Mouse (Mus musculus) midbrain, embryonic 11.5 days (tissue): ENCODE results near the gene Jade2. TPM values are rescaled to one million over a fixed set of nuclear protein-coding genes. Genes with fewer than 3 reads are reported as not detected.

Experiments
- ATAC-seq: fragments of 200-750 bp; cut with Nextera tagmentation; 2 replicates; pipeline ENCODE4 v1.8.0; 2017; ENCODE audit warnings: moderate TSS enrichment, moderate library complexity; ENCODE audit not compliant: low FRiP score
- DNase-seq: peaks from one replicate; pipeline ENCODE4 v3.0.0; 2015; ENCODE audit warnings: low spot score; ENCODE audit errors: missing footprints
- H3K27ac ChIP-seq: fragments of 300-500 bp; sonication (generic); 2 replicates; pipeline ENCODE4 v1.5.1; 2014; ENCODE audit warnings: low read depth, low read length
- H3K27me3 ChIP-seq: fragments of 300-500 bp; sonication (generic); 2 replicates; pipeline ENCODE4 v1.6.1; 2014; ENCODE audit warnings: mild to moderate bottlenecking, low read length, moderate library complexity, mixed read lengths; ENCODE audit not compliant: control insufficient read depth, insufficient read depth
- H3K36me3 ChIP-seq: fragments of 300-500 bp; sonication (generic); 2 replicates; pipeline ENCODE4 v1.6.1; 2014; ENCODE audit warnings: mild to moderate bottlenecking, low read length, moderate library complexity, mixed read lengths; ENCODE audit not compliant: control insufficient read depth, insufficient read depth
- H3K4me1 ChIP-seq: fragments of 300-500 bp; sonication (generic); 2 replicates; pipeline ENCODE4 v1.6.1; 2014; ENCODE audit warnings: low read length; ENCODE audit not compliant: control insufficient read depth, insufficient read depth
- H3K4me2 ChIP-seq: fragments of 300-500 bp; sonication (generic); 2 replicates; pipeline ENCODE4 v1.6.1; 2014; ENCODE audit warnings: mild to moderate bottlenecking, moderate library complexity
- H3K4me3 ChIP-seq: fragments of 300-500 bp; sonication (generic); 2 replicates; pipeline ENCODE4 v1.5.1; 2014; ENCODE audit warnings: low read depth, low read length
- H3K9ac ChIP-seq: fragments of 300-500 bp; sonication (generic); 2 replicates; pipeline ENCODE4 v1.6.1; 2014; ENCODE audit warnings: low read length
- H3K9me3 ChIP-seq: fragments of 300-500 bp; sonication (generic); 2 replicates; pipeline ENCODE4 v1.6.1; 2016; ENCODE audit warnings: low read length; ENCODE audit not compliant: control insufficient read depth
- whole genome bisulfite sequencing: fragments of 180-500 bp; shearing (Covaris S2); extraction: QIAGEN DNeasy Blood & Tissue Kit; methylation state at CpG from one replicate; pipeline ENCODE4 v1.1.7; 2014; 5-methylcytosine and 5-hydroxymethylcytosine counted together
- polyA plus RNA-seq: library from polyadenylated mRNA; unstranded; fragments of >200 nt; fragmentation: Nextera tagmentation; extraction: Ambion mirVana; gene quantifications from 2 replicates; pipeline ENCODE4 v1.2.1, GENCODE M21; 2014

Gene Jade2
- polyA plus RNA-seq, 1 experiment from 2014 or later: 0.20 TPM

DNA sequence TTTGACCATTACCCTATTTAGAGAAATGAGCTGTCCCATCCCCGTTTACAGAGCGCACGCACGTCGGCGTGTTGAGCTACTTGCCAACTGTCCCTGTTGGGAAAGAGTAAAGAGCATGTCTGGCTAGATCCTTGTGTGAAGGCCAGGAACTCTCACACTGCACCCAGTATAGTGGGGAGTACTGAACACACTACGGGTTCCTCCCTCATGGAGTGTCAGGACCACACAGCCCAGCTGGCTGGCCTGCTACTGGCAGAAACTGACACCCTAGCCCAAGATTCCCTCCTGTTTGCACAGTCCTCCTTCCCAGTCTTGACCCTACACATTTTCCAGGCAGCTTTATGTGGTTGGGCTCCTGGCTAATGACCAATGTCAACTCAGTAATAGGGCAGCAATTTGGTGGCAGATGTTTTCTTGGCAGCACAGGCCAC lies 5.3 kb downstream of the Jade2 start:
- ATAC-seq (no peak), DNase-seq (peak; percentile 73)
- Histone ChIP-seq H3K4me1 (peaks cover 15% of the 10 kb centered on the region), H3K36me3 (no peaks in the 10 kb centered on the region), H3K4me3 (no peak overlapping the region), H3K27me3 (peaks cover 7% of the 10 kb centered on the region), H3K9ac (no peak overlapping the region), H3K27ac (no peak overlapping the region), H3K9me3 (no peaks in the 10 kb centered on the region), H3K4me2 (no peak overlapping the region)
- WGBS: 93% methylated on average over 7 of the region's 7 CpGs

DNA sequence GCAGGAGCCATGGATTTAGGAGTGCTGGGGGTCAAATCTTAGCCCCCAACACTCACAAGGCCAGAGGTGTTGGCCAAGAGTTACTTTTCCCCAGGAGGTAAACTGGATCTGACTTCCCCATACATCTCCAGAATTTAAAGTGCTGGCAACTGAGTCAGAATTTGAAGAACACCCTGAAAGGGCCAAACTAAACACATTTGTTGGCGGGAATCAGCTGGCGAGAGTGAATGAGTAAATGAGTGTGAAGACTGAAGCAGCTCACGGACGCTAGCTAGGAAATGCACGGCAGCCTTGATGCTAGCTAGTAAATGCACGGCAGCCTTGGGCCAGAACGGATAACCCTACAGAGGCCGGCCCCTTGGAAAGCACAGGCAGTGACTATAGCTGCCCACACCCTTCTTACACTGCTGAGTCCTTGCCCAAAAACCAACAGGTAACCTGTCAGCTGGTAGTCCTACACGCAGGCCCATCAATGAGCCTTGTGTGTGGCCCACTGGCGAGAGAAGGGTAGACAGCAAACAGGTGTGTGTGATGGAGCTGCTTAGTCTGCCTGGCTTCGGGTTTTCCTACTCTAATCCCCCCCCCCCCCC lies 6.6 kb downstream of the Jade2 start:
- Histone ChIP-seq H3K27ac (no peak overlapping the region), H3K27me3 (peaks cover under 1% of the 10 kb centered on the region; the same call in 1 of the 2 replicates), H3K9ac (no peak overlapping the region), H3K4me1 (peaks cover 6% of the 10 kb centered on the region), H3K9me3 (no peaks in the 10 kb centered on the region), H3K4me3 (no peak overlapping the region), H3K36me3 (no peaks in the 10 kb centered on the region), H3K4me2 (no peak overlapping the region)
- WGBS: 87% methylated on average over 11 of the region's 11 CpGs
- peak; percentile 60 for DNase-seq
- ATAC-seq: no peak

DNA sequence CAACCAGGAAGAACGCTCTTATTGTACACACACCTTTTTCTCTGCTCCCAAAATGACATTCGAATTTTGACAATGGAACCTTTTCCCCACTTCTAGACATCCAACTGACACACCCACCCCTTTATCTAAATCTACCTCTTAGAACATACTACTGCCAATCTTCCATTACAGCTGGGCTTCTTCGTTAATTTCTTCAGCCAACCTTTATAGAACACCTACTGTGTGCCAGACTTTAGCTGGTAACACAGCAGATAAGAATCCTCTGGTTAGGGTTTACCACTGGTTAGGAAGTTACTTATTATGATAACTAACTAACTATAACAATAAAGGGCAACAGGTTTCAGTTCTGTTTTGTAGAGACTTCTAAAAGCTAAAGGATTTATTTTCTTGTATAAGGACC lies 9.1 kb downstream of the Jade2 start:
- no peaks in the 10 kb centered on the region for H3K27me3 ChIP-seq
- H3K9me3 ChIP-seq: no peaks in the 10 kb centered on the region
- ATAC-seq: no peak
- WGBS: 84% methylated on average over 3 of the region's 3 CpGs
- no peak for DNase-seq
- H3K36me3 ChIP-seq: no peaks in the 10 kb centered on the region
- no peak overlapping the region for H3K4me2 ChIP-seq
- no peak overlapping the region for H3K27ac ChIP-seq
- no peak overlapping the region for H3K4me3 ChIP-seq
- H3K4me1 ChIP-seq: peaks cover 3% of the 10 kb centered on the region; the same call in 1 of the 2 replicates
- no peak overlapping the region for H3K9ac ChIP-seq

DNA sequence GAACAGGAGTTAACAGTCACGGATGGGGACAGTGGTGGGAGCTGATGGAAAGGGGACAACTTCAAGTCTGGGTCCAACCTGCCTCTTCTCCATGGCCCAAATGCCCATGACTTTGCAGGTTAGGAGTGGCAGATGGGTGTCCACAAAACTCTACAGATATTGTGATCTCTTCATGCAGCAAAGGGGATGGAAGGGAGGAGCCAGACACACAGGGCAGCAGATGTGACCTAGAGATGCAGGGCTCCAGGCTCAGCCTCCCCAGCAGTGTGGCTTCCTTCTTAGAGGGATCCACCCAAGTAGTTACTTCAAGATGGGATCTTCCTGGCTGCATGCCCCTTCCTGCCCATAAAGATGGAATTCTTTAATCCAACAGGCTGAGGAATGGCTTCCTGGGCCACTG lies 9.6 kb downstream of the Jade2 start:
- Histone ChIP-seq H3K9ac (no peak overlapping the region), H3K9me3 (no peaks in the 10 kb centered on the region), H3K4me2 (no peak overlapping the region), H3K36me3 (no peaks in the 10 kb centered on the region), H3K4me1 (no peaks in the 10 kb centered on the region), H3K27ac (no peak overlapping the region), H3K4me3 (no peak overlapping the region), H3K27me3 (no peaks in the 10 kb centered on the region)
- ATAC-seq: no peak
- DNase-seq: no peak
- 71% methylated on average over 1 of the region's 1 CpGs for WGBS

DNA sequence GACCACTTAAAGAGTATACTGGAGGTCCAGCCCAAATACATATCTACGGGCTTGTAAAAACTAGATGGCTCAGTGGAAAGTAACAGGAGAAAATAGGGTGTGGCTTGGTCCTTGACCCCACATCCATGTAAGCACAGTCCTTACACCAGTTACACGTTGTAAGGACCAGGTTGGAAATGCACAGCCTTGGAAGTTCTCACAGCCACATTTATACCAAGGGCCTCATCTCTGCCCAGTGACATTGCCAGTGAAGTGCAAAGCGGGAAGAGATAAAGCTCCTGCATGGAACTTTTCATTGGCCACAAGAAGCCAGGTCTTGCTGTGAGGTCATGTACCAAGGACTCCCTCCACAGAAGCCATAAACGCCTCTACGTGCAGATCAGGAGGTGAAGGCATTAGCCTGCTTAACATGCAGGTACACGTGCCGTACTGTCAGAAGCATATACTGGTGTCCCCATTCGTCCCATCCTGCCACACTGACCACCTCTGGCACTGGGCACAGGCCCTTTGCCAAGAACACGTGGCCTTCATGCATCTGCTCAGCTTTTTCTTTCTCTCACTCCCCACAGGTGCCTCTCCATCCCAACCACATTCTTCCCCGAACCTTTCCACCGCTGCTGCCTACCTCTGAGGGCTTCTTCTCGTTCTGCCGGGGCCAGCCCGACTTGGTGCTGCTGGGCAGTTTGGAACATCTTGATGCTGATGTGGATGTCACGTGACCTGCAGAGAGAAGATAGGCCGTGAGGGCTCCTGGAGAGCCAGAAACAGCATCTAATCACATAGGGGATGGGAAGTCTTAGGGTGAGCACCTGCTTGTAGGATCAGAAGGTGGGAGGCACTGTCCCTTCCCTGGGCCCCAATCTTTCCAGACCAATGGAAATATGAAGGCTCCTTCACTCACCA lies 11.2 kb downstream of the Jade2 start:
- no peak for ATAC-seq
- H3K27me3 ChIP-seq: no peaks in the 10 kb centered on the region
- H3K4me3 ChIP-seq: no peak overlapping the region
- no peak overlapping the region for H3K4me2 ChIP-seq
- H3K27ac ChIP-seq: no peak overlapping the region
- 89% methylated on average over 16 of the region's 16 CpGs for WGBS
- no peaks in the 10 kb centered on the region for H3K4me1 ChIP-seq
- no peaks in the 10 kb centered on the region for H3K36me3 ChIP-seq
- peak; percentile 61 for DNase-seq
- H3K9ac ChIP-seq: no peak overlapping the region
- H3K9me3 ChIP-seq: no peaks in the 10 kb centered on the region

DNA sequence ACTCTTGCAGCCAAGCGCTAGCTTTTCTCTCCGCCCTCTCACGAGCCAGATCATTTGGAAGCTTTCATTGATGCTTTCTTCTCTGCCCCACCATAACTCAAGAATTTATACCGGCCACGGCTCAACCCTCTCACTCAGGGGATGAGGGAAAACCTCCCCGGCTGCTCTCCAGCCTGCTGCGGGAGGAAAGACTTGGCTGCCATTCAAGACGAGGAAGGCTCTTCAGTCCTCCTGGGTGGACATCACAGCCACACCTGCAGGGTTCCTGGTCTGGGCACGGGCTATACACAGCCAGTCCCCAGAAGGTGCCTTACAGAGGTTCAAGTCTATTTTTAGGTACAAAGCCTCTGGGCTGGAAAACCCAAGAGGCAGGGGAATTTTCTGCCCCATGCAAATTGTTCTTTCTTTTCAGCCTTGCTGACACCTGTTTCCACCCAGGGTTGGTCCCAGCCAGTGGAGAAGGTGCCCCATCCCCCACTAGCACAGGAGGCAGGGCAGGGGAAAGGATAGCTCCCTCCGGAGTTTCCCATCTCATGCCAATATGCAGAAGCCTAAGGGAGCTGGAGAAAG lies 12.8 kb downstream of the Jade2 start:
- H3K9ac ChIP-seq: no peak overlapping the region
- H3K4me1 ChIP-seq: no peaks in the 10 kb centered on the region
- no peak for ATAC-seq
- H3K36me3 ChIP-seq: no peaks in the 10 kb centered on the region
- no peaks in the 10 kb centered on the region for H3K27me3 ChIP-seq
- WGBS: 80% methylated on average over 10 of the region's 10 CpGs
- H3K9me3 ChIP-seq: no peaks in the 10 kb centered on the region
- H3K27ac ChIP-seq: no peak overlapping the region
- peak; percentile 6 for DNase-seq
- H3K4me2 ChIP-seq: no peak overlapping the region
- no peak overlapping the region for H3K4me3 ChIP-seq

DNA sequence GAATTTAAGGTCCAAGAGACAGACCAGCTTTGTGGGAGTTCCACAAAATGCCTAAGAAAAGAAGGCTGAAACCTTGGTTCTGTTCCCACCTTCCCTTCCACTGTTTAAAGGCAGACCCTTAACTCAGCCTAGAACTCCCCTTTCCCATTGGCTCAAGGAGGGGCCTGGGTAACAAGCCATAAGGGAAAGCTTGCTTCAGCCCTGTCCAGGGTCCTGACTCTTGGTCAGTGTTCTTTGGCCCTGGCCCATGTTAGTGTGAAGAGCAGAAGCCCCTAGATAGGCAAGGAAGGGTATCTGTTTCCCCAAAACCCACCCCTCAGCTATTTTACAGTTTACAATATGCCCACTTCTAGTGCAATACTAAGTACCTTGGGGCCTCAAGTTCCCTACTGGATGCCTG lies 13.6 kb downstream of the Jade2 start:
- no peak overlapping the region for H3K4me2 ChIP-seq
- no peaks in the 10 kb centered on the region for H3K27me3 ChIP-seq
- H3K36me3 ChIP-seq: no peaks in the 10 kb centered on the region
- H3K9ac ChIP-seq: no peak overlapping the region
- H3K9me3 ChIP-seq: no peaks in the 10 kb centered on the region
- H3K4me3 ChIP-seq: no peak overlapping the region
- no peak for ATAC-seq
- DNase-seq: peak; percentile 44
- no peak overlapping the region for H3K27ac ChIP-seq
- H3K4me1 ChIP-seq: no peaks in the 10 kb centered on the region

DNA sequence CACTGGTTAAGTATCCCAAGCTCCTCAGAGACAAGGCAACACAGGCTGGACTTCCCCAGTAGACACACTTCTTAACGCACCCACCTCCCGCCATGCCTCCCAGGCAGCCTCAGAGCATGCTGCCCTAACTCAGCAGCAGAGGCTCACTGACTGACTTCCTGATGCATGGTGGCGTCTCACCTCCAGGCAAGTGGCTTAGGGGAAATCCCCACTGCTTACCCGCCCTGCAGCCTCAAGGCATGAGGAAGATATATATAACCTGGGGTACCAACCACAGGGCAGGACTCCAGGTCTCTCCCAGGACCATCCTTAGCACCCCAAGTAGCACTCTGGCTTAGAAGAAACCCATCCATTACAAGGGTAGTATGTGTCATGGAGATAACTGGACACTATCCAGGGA lies 14.3 kb downstream of the Jade2 start:
- H3K4me2 ChIP-seq: no peak overlapping the region
- H3K9me3 ChIP-seq: no peaks in the 10 kb centered on the region
- H3K9ac ChIP-seq: no peak overlapping the region
- H3K4me1 ChIP-seq: no peaks in the 10 kb centered on the region
- H3K36me3 ChIP-seq: no peaks in the 10 kb centered on the region
- no peak overlapping the region for H3K4me3 ChIP-seq
- no peak overlapping the region for H3K27ac ChIP-seq
- no peak for ATAC-seq
- H3K27me3 ChIP-seq: no peaks in the 10 kb centered on the region
- WGBS: 91% methylated on average over 4 of the region's 4 CpGs
- DNase-seq: no peak

DNA sequence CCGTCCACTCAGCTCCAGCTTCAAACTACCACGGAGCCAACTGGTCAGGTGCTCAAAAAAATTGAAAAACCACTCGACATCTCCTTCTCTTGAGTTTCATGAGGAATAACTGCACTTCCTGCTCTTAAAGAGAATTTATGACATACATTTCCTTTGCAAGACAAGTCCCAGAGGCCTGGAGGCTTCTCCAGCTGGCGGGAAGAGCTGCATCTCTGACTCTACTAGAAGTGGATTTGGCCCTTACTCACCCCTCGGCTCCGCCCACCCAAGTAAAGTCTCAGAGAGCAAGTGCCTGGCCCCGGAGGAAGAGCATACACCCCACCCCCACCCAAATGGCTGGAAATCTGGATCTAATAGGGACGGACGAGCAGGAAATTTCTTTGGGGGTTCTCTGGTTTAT lies 16.3 kb downstream of the Jade2 start:
- H3K27me3 ChIP-seq: no peaks in the 10 kb centered on the region
- no peak overlapping the region for H3K27ac ChIP-seq
- no peak for DNase-seq
- H3K4me2 ChIP-seq: no peak overlapping the region
- H3K36me3 ChIP-seq: no peaks in the 10 kb centered on the region
- WGBS: 73% methylated on average over 9 of the region's 9 CpGs
- H3K9me3 ChIP-seq: no peaks in the 10 kb centered on the region
- ATAC-seq: no peak
- no peak overlapping the region for H3K9ac ChIP-seq
- H3K4me1 ChIP-seq: no peaks in the 10 kb centered on the region
- no peak overlapping the region for H3K4me3 ChIP-seq
